Mouse (Mus musculus): ENCODE measurements at regions not wholly inside any gene's neighbourhood (a gene's known extent, or its start where the extent isn't known, plus 50 kb on each side); places are given as distances from the start of the nearest gene placed in this dataset.

GRCm38 (mm10) chr3:52603244-52603704, 335.1 kb downstream of the Foxo1 start:
- ATAC-seq: no peak
- no peaks in the 10 kb centered on the region for H3K27me3 ChIP-seq (replicated peaks; ENCODE audit: control insufficient read depth, insufficient read depth, low read length)
- no peak overlapping the region for H3K27ac ChIP-seq (ENCODE audit: low read length)
- H3K9ac ChIP-seq (replicated peaks; ENCODE audit: low read depth, low read length): no peak overlapping the region
- no peaks in the 10 kb centered on the region for H3K36me3 ChIP-seq (ENCODE audit: control insufficient read depth, insufficient read depth)
- H3K4me1 ChIP-seq (replicated peaks; ENCODE audit: control insufficient read depth, insufficient read depth, low read length): peaks cover 10% of the 10 kb centered on the region
- H3K4me2 ChIP-seq (ENCODE audit: low read length): no peak overlapping the region
- H3K9me3 ChIP-seq (ENCODE audit: control insufficient read depth, low read length): no peaks in the 10 kb centered on the region
- 69% methylated on average over 8 of the region's 8 CpGs for WGBS
- no peak overlapping the region for H3K4me3 ChIP-seq (replicated peaks; ENCODE audit: low read length)

GRCm38 (mm10) chr3:52601011-52601745, 333.0 kb downstream of the Foxo1 start:
- Histone ChIP-seq H3K4me2 (ENCODE audit: low read length) (no peak overlapping the region), H3K27me3 (replicated peaks; ENCODE audit: control insufficient read depth, insufficient read depth, low read length) (no peaks in the 10 kb centered on the region), H3K9me3 (ENCODE audit: control insufficient read depth, low read length) (no peaks in the 10 kb centered on the region), H3K36me3 (ENCODE audit: control insufficient read depth, insufficient read depth) (no peaks in the 10 kb centered on the region), H3K4me1 (replicated peaks; ENCODE audit: control insufficient read depth, insufficient read depth, low read length) (peaks cover 10% of the 10 kb centered on the region), H3K27ac (ENCODE audit: low read length) (no peak overlapping the region), H3K4me3 (replicated peaks; ENCODE audit: low read length) (no peak overlapping the region), H3K9ac (replicated peaks; ENCODE audit: low read depth, low read length) (no peak overlapping the region)
- ATAC-seq: peak; percentile 31
- WGBS: 78% methylated on average over 21 of the region's 21 CpGs

GRCm38 (mm10) chr3:52600581-52600980, 332.4 kb downstream of the Foxo1 start:
- Histone ChIP-seq H3K4me2 (ENCODE audit: low read length) (no peak overlapping the region), H3K27ac (ENCODE audit: low read length) (no peak overlapping the region), H3K36me3 (ENCODE audit: control insufficient read depth, insufficient read depth) (no peaks in the 10 kb centered on the region), H3K27me3 (replicated peaks; ENCODE audit: control insufficient read depth, insufficient read depth, low read length) (no peaks in the 10 kb centered on the region), H3K4me3 (replicated peaks; ENCODE audit: low read length) (no peak overlapping the region), H3K4me1 (replicated peaks; ENCODE audit: control insufficient read depth, insufficient read depth, low read length) (peaks cover 10% of the 10 kb centered on the region), H3K9me3 (ENCODE audit: control insufficient read depth, low read length) (no peaks in the 10 kb centered on the region), H3K9ac (replicated peaks; ENCODE audit: low read depth, low read length) (no peak overlapping the region)
- 89% methylated on average over 13 of the region's 13 CpGs for WGBS
- ATAC-seq: no peak

- WGBS: 94% methylated on average over 4 of the region's 4 CpGs
- H3K4me1 ChIP-seq (replicated peaks; ENCODE audit: control insufficient read depth, insufficient read depth, low read length): peaks cover 6% of the 10 kb centered on the region
- H3K4me3 ChIP-seq (replicated peaks; ENCODE audit: low read length): no peak overlapping the region
- no peaks in the 10 kb centered on the region for H3K36me3 ChIP-seq (ENCODE audit: control insufficient read depth, insufficient read depth)
- H3K27ac ChIP-seq (ENCODE audit: low read length): no peak overlapping the region
- no peaks in the 10 kb centered on the region for H3K27me3 ChIP-seq (replicated peaks; ENCODE audit: control insufficient read depth, insufficient read depth, low read length)
- ATAC-seq: no peak
- no peak overlapping the region for H3K4me2 ChIP-seq (ENCODE audit: low read length)
- no peak overlapping the region for H3K9ac ChIP-seq (replicated peaks; ENCODE audit: low read depth, low read length)
- H3K9me3 ChIP-seq (ENCODE audit: control insufficient read depth, low read length): no peaks in the 10 kb centered on the region
Observed at GRCm38 (mm10) chr3:52600146-52600545, 332.0 kb downstream of the Foxo1 start.

- no peak overlapping the region for H3K4me3 ChIP-seq (replicated peaks; ENCODE audit: low read length)
- no peak overlapping the region for H3K9ac ChIP-seq (replicated peaks; ENCODE audit: low read depth, low read length)
- H3K4me1 ChIP-seq (replicated peaks; ENCODE audit: control insufficient read depth, insufficient read depth, low read length): no peaks in the 10 kb centered on the region
- no peaks in the 10 kb centered on the region for H3K9me3 ChIP-seq (ENCODE audit: control insufficient read depth, low read length)
- H3K27ac ChIP-seq (ENCODE audit: low read length): no peak overlapping the region
- 94% methylated on average over 4 of the region's 4 CpGs for WGBS
- no peak overlapping the region for H3K4me2 ChIP-seq (ENCODE audit: low read length)
- no peaks in the 10 kb centered on the region for H3K27me3 ChIP-seq (replicated peaks; ENCODE audit: control insufficient read depth, insufficient read depth, low read length)
- ATAC-seq: no peak
- H3K36me3 ChIP-seq (ENCODE audit: control insufficient read depth, insufficient read depth): no peaks in the 10 kb centered on the region
Observed at GRCm38 (mm10) chr3:52586418-52586817, 318.3 kb downstream of the Foxo1 start.

- Histone ChIP-seq H3K27ac (ENCODE audit: low read length) (no peak overlapping the region), H3K4me1 (replicated peaks; ENCODE audit: control insufficient read depth, insufficient read depth, low read length) (peaks cover 6% of the 10 kb centered on the region), H3K4me2 (ENCODE audit: low read length) (no peak overlapping the region), H3K4me3 (replicated peaks; ENCODE audit: low read length) (no peak overlapping the region), H3K9ac (replicated peaks; ENCODE audit: low read depth, low read length) (no peak overlapping the region), H3K9me3 (ENCODE audit: control insufficient read depth, low read length) (no peaks in the 10 kb centered on the region), H3K27me3 (replicated peaks; ENCODE audit: control insufficient read depth, insufficient read depth, low read length) (no peaks in the 10 kb centered on the region), H3K36me3 (ENCODE audit: control insufficient read depth, insufficient read depth) (no peaks in the 10 kb centered on the region)
- ATAC-seq: no peak
- 80% methylated on average over 3 of the region's 3 CpGs for WGBS
Observed at GRCm38 (mm10) chr3:52579917-52580316, 311.8 kb downstream of the Foxo1 start.

- H3K27ac ChIP-seq (ENCODE audit: low read length): no peak overlapping the region
- no peaks in the 10 kb centered on the region for H3K27me3 ChIP-seq (replicated peaks; ENCODE audit: control insufficient read depth, insufficient read depth, low read length)
- H3K4me3 ChIP-seq (replicated peaks; ENCODE audit: low read length): no peak overlapping the region
- 83% methylated on average over 3 of the region's 3 CpGs for WGBS
- H3K9ac ChIP-seq (replicated peaks; ENCODE audit: low read depth, low read length): no peak overlapping the region
- ATAC-seq: no peak
- no peaks in the 10 kb centered on the region for H3K36me3 ChIP-seq (ENCODE audit: control insufficient read depth, insufficient read depth)
- no peak overlapping the region for H3K4me2 ChIP-seq (ENCODE audit: low read length)
- no peaks in the 10 kb centered on the region for H3K9me3 ChIP-seq (ENCODE audit: control insufficient read depth, low read length)
- peaks cover 8% of the 10 kb centered on the region for H3K4me1 ChIP-seq (replicated peaks; ENCODE audit: control insufficient read depth, insufficient read depth, low read length)
Observed at GRCm38 (mm10) chr3:52579096-52579495, 311.0 kb downstream of the Foxo1 start.

GRCm38 (mm10) chr3:52576703-52577244, 308.6 kb downstream of the Foxo1 start:
- Histone ChIP-seq H3K9me3 (ENCODE audit: control insufficient read depth, low read length) (no peaks in the 10 kb centered on the region), H3K4me1 (replicated peaks; ENCODE audit: control insufficient read depth, insufficient read depth, low read length) (peaks cover 8% of the 10 kb centered on the region), H3K9ac (replicated peaks; ENCODE audit: low read depth, low read length) (no peak overlapping the region), H3K27ac (ENCODE audit: low read length) (no peak overlapping the region), H3K27me3 (replicated peaks; ENCODE audit: control insufficient read depth, insufficient read depth, low read length) (no peaks in the 10 kb centered on the region), H3K4me2 (ENCODE audit: low read length) (no peak overlapping the region), H3K4me3 (replicated peaks; ENCODE audit: low read length) (no peak overlapping the region), H3K36me3 (ENCODE audit: control insufficient read depth, insufficient read depth) (no peaks in the 10 kb centered on the region)
- ATAC-seq: no peak
- 50% methylated on average over 6 of the region's 6 CpGs for WGBS

- Histone ChIP-seq H3K9me3 (ENCODE audit: control insufficient read depth, low read length) (no peaks in the 10 kb centered on the region), H3K36me3 (ENCODE audit: control insufficient read depth, insufficient read depth) (no peaks in the 10 kb centered on the region), H3K9ac (replicated peaks; ENCODE audit: low read depth, low read length) (no peak overlapping the region), H3K4me1 (replicated peaks; ENCODE audit: control insufficient read depth, insufficient read depth, low read length) (peaks cover 8% of the 10 kb centered on the region), H3K27me3 (replicated peaks; ENCODE audit: control insufficient read depth, insufficient read depth, low read length) (no peaks in the 10 kb centered on the region), H3K4me2 (ENCODE audit: low read length) (no peak overlapping the region), H3K27ac (ENCODE audit: low read length) (peak overlapping the region; percentile 42), H3K4me3 (replicated peaks; ENCODE audit: low read length) (no peak overlapping the region)
- ATAC-seq: peak; percentile 89
- 13% methylated on average over 8 of the region's 8 CpGs for WGBS
Observed at GRCm38 (mm10) chr3:52575237-52575798, 307.2 kb downstream of the Foxo1 start.

Measured in forebrain, embryonic 16.5 days (tissue).